Mouse (Mus musculus) bone marrow, adult 2 months (tissue): Measurements from ENCODE around the gene Kdelr3. TPM values are rescaled to one million over a fixed set of nuclear protein-coding genes. Genes with fewer than 3 reads are reported as not detected.

Experiments
- H3K27ac ChIP-seq: fragments of 200-500 bp; 2 replicates; pipeline ENCODE4 v1.5.1; 2012; ENCODE audit warnings: low read depth, mild to moderate bottlenecking, control low read depth, inconsistent platforms, low read length; ENCODE audit not compliant: control insufficient read depth, poor library complexity, insufficient read depth
- H3K4me1 ChIP-seq: fragments of 200-500 bp; 2 replicates; pipeline ENCODE4 v1.6.1; 2011; ENCODE audit warnings: low read length; ENCODE audit not compliant: control insufficient read depth, insufficient read depth
- H3K4me3 ChIP-seq: fragments of 200-500 bp; replicated peaks from 2 replicates; pipeline ENCODE3; 2011; ENCODE audit warnings: mild to moderate bottlenecking, low read depth, low read length, control low read depth; ENCODE audit not compliant: control insufficient read depth
- CTCF ChIP-seq: fragments of 200-500 bp; IDR thresholded peaks from 2 replicates; pipeline ENCODE4 v1.5.1; 2011; ENCODE audit warnings: low read length, control low read depth; ENCODE audit not compliant: control insufficient read depth, insufficient read depth
- POLR2A ChIP-seq: fragments of 200-500 bp; IDR thresholded peaks from 2 replicates; pipeline ENCODE4 v1.6.1; 2011; ENCODE audit warnings: low read depth, mild to moderate bottlenecking, control low read depth, low read length, borderline replicate concordance; ENCODE audit not compliant: control insufficient read depth
- WGBS: fragments of 180-500 bp; shearing (Covaris S2); methylation state at CpG from one replicate; pipeline ENCODE4 v1.1.7; 2018; 5-methylcytosine and 5-hydroxymethylcytosine counted together
- polyA plus RNA-seq: library from polyadenylated mRNA; stranded (reverse); fragments of >200 nt; gene quantifications from 2 replicates; pipeline ENCODE4 v1.2.4, GENCODE M21; 2011; ENCODE audit warnings: low replicate concordance; ENCODE audit not compliant: missing spikeins, insufficient read depth, insufficient read length

Kdelr3 gene
- polyA plus RNA-seq, 1 experiment: 8.2 TPM

DNA sequence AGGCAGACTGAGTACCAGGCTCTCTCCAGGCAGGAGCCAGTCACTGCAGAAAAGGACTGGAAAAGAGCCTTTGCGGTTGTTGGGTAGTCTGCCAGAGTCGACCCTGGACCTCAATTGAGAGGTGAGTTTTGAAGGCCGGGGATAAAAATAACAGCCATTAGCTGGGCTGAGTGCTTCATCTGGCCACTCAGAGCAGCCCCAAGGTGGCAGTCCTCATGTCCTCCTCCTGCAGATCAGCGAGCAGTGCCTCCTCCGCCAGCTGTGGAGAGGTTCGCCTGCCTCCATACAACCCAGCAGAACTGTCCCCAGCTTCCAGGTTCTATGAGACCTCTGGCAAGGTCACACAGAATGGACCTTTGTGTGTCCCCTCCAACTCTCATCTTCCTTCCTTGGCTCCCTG is 39.0 kb upstream of the Kdelr3 start:
- H3K27ac ChIP-seq: no peak overlapping the region
- H3K4me1 ChIP-seq: no peaks in the 10 kb centered on the region
- H3K4me3 ChIP-seq: no peak overlapping the region
- no peak for TF ChIP-seq POLR2A
- TF ChIP-seq CTCF: no peak
- WGBS: 55% methylated on average over 6 of the region's 6 CpGs

DNA sequence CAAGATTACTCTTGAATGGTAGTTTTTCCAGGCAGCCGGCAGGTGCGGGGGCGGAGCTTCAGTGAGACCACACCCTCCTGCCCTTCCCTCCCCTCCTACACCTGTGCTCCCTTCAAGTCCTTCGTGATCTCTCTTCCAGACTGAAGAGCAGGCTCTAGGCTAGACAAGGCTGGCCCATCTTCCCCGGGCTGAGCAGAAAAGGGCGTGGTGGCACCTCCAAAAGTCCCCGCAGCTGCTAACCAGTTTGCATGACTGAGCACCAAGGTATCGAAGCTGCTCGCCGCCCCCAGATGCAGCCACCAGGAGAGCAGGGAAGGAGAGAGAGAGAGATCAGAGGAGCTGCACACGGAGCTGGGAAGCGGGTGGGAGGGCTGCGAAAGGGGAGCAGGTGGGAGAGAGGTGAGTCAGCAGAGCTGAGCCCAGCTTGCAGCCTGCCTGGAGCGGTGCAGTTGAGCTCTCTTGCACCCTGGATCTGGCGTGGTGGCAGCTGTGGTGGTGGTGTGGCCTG is 35.0 kb upstream of the Kdelr3 start:
- TF ChIP-seq POLR2A (no peak), CTCF (no peak)
- Histone ChIP-seq H3K4me1 (no peaks in the 10 kb centered on the region), H3K4me3 (no peak overlapping the region), H3K27ac (no peak overlapping the region)
- WGBS: 37% methylated on average over 15 of the region's 15 CpGs

DNA sequence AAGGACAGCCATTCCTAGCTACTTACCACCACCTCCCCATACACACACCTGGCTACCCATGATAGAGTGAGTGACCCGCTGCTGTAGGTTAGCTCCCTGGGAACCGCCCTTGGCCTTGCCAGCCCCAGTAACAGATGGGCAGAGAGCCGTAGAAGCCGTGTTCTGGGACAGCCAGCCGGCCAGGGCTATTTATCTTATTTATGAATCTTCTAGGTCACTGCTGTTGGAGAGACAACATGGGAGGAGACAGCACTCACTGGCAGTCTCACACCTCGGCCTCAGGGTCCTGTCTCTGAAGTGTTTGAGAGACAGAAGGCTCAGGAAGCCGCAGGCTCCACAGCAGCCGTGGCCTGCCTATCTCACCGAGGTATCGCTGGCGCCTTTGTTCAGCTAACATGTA is 26.7 kb upstream of the Kdelr3 start:
- Histone ChIP-seq H3K4me3 (no peak overlapping the region), H3K27ac (no peak overlapping the region), H3K4me1 (no peaks in the 10 kb centered on the region)
- TF ChIP-seq POLR2A: no peak
- no peak for TF ChIP-seq CTCF
- 77% methylated on average over 11 of the region's 11 CpGs for WGBS

DNA sequence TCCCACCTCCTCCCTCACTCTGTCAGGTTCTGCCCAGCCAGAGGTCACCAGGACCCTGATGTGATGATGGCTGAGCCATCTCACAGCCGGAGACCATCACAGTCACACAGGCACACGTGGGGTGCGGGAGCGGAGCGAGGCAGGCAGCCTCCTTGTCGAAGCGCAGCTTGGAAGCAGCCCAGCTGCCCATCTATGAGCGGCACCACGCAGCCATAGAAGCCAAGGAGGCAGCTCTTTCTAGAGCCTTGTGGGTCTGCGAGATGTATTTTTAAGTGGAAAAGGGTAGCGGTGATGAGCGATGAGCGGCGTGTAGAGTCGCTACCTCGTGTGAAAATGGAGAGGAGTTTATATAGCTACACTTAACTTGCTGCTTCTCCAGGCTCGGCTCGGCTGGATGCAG is 22.7 kb upstream of the Kdelr3 start:
- no peaks in the 10 kb centered on the region for H3K4me1 ChIP-seq
- H3K27ac ChIP-seq: no peak overlapping the region
- WGBS: 57% methylated on average over 18 of the region's 18 CpGs
- H3K4me3 ChIP-seq: no peak overlapping the region
- TF ChIP-seq CTCF (no peak), POLR2A (no peak)

DNA sequence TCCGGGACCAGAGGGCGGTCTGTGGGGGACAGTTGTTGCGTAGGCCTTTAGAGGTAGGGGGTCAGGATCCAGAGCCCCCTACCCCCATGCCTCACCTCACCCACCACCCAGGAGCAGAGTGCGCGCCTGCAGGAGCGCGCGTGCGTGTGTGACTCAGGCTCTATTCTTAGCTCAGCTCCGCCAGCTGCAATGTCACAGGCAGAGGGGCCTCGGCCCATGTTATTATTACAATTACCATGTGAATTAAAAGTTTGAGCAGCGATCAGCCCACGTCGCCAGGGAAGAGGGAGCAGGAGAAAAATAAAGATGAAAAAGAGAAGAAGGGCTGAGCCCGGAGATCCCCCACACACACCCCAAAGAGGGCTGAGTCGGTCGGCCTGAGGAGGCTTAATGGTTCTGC is 16.1 kb upstream of the Kdelr3 start:
- Histone ChIP-seq H3K4me1 (no peaks in the 10 kb centered on the region), H3K4me3 (no peak overlapping the region), H3K27ac (no peak overlapping the region)
- 84% methylated on average over 17 of the region's 17 CpGs for WGBS
- TF ChIP-seq POLR2A (no peak), CTCF (no peak)

DNA sequence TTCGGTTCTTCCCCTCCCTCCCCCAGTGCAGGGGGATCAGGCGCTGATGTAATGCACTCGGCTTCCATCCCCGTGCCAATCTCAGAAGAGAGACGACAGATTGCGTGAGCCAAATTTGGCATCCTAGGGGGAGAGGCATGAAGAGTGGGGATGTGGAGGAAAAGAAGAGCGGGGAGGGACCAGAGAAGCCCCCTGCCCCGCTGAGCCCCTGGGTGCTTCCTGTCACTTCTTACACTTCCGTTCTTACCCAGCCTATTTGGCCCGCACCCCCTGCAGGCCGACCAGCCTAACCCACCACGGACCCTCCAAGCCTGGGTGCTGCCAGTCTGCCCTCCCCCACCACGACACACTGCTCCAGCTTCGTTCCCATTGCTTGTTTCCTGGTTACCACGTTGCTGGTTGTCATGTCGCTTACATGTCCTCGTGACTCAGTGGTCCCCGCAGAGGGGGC is 13.3 kb upstream of the Kdelr3 start:
- TF ChIP-seq CTCF: no peak
- TF ChIP-seq POLR2A: no peak
- no peak overlapping the region for H3K4me3 ChIP-seq
- no peaks in the 10 kb centered on the region for H3K4me1 ChIP-seq
- WGBS: 17% methylated on average over 18 of the region's 18 CpGs
- no peak overlapping the region for H3K27ac ChIP-seq

DNA sequence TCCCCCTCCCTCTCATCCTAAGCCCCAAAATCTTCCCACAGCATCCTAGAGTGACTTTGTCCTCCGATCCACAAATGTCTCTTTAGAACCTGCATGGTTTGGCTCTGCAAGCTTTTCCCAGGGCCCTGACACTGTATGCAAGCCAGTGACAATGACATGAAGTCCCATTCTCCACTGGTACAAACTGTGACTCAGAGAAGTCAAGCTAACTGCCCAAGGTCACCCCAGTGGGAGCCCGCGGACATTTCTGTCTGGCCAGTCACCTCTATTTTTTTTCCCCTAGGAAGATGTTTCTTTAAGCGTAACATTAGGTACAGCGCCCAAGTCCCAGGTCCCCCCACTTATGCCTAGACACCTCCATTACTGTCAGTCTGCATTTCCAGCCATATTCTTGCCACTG is 12.8 kb upstream of the Kdelr3 start:
- 77% methylated on average over 5 of the region's 5 CpGs for WGBS
- Histone ChIP-seq H3K4me3 (no peak overlapping the region), H3K27ac (no peak overlapping the region), H3K4me1 (no peaks in the 10 kb centered on the region)
- TF ChIP-seq POLR2A: no peak

DNA sequence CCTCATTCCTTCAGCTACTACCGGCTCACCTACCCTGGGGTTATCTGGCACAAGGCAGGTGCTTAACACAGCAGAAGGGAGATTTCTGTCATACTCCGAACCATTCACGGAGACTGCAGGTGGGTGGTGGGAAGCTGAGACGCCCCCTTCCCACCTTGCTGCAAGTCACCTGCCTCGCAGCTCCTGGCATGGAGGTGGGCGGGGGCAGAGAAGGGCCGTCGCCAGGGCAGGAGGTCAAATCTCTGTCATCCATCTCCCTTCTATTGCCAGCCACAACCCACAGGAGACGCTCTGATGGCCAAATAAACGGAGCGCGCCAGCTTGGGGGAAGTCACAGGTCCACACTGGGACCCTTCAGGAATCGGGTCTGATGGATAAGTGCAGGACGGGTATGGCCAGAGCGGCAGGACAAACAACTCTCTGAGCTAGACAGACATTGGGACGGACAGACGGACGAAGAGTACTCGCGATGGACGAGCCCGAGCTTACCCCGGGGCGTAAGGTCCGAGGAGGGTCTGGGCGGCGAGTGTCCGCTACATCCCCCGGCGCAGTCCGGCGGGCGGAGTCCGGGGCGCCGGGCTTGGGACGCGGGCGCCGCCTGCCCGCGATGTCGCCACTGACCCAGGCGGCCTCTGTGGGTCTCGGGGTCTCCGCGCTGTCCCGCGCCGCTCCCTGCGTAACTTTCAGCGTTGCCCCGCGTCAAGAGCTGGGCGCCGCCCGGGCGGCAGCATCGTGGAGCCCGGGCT is 11.3 kb upstream of the Kdelr3 start, which contains the start of gene Kcnj4:
Gene Kcnj4, minus strand, starts transcription at position 535 of the 746 bp plus-strand sequence.
- no peaks in the 10 kb centered on the region for H3K4me1 ChIP-seq
- no peak within 1 kb of the TSS for H3K4me3 ChIP-seq
- H3K27ac ChIP-seq: no peak within 1 kb of the TSS
- no peak for TF ChIP-seq CTCF
- TF ChIP-seq POLR2A: no peak
- WGBS: 4% methylated on average over 60 of the region's 60 CpGs

DNA sequence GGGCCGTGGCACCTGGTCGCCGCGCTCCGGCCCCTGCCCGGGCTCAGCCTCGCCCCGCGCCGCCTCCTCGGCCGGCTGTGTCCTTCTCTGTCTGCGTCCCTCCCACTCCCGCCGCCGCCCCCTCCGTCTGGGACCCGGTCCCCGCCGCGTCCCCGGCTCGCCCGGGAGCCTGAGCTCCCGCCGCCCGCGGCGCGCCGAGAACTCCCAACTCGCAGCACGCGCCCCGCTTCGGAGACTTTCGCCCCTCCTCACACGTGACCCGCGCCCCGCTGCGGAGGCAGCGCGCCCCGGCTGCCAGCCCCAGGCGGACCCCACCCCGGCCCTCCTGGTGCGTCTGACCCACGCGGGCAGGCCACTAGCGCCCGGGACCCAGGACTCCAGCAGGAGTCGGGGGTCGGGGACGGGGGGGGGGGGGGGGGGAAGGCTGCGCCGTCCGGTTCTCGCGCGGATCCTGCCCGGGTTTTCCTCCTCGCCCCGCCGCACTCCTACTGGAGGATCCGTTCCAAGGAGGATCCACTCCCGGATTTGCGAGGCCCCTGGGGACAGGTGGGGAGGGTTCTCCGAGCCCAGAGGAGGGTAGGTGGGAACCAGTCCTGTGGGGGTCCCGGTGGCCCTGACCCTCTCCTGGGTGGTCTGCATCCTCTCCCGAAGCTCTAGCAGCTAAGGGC is 10.5 kb upstream of the Kdelr3 start:
- under 1% methylated on average over 62 of the region's 71 CpGs for WGBS
- no peaks in the 10 kb centered on the region for H3K4me1 ChIP-seq
- no peak overlapping the region for H3K27ac ChIP-seq
- TF ChIP-seq CTCF (no peak), POLR2A (no peak)
- H3K4me3 ChIP-seq: no peak overlapping the region
